Mouse (Mus musculus) MEL (cell line): ENCODE measurements at regions not wholly inside any gene's neighbourhood (a gene's known extent, or its start where the extent isn't known, plus 50 kb on each side); places are given as distances from the start of the nearest gene placed in this dataset.
A peak's percentile ranks its signal among the peaks of the same experiment; 100 is the strongest.

Source experiments
- DNase-seq: peaks from one replicate; pipeline ENCODE4 v3.0.0; 2011; ENCODE audit warnings: low read depth, low spot score
- H3K27ac ChIP-seq: 2 replicates; pipeline ENCODE4 v1.5.1; 2012; ENCODE audit warnings: low read depth, mild to moderate bottlenecking, control low read depth, low read length, moderate library complexity; ENCODE audit not compliant: control insufficient read depth
- H3K27me3 ChIP-seq, 2 experiments: fragments of 150-350 bp in 1 of 2; sonication (generic) in 1 of 2; 2 replicates each; pipeline ENCODE4 v1.6.1; 2012; ENCODE audit warnings: low read length in 2 of 2, mild to moderate bottlenecking in 2 of 2, improper control_type of control experiment in 1 of 2, moderate library complexity in 1 of 2; ENCODE audit not compliant: insufficient read depth in 2 of 2, control insufficient read depth in 1 of 2
- H3K36me3 ChIP-seq, 2 experiments: 2 replicates each; pipeline ENCODE4 v1.6.1; 2012 to 2014; ENCODE audit warnings: low read length in 2 of 2, improper control_type of control experiment in 1 of 2, inconsistent platforms in 1 of 2, mild to moderate bottlenecking in 1 of 2; ENCODE audit not compliant: insufficient read depth in 2 of 2, control insufficient read depth in 1 of 2
- H3K4me1 ChIP-seq, 2 experiments: fragments of 150-350 bp in 1 of 2; sonication (generic) in 1 of 2; 2 replicates each; pipeline ENCODE4 v1.6.1; 2012; ENCODE audit warnings: low read length in 2 of 2, improper control_type of control experiment in 1 of 2, mild to moderate bottlenecking in 1 of 2; ENCODE audit not compliant: insufficient read depth in 2 of 2, control insufficient read depth in 1 of 2
- H3K4me3 ChIP-seq, 2 experiments: fragments of 150-350 bp in 1 of 2; sonication (generic) in 1 of 2; 2 replicates each; pipeline ENCODE4 v1.5.1; 2012; ENCODE audit warnings: low read depth in 2 of 2, low read length in 2 of 2, mild to moderate bottlenecking in 2 of 2, moderate library complexity in 2 of 2, control low read depth in 1 of 2, improper control_type of control experiment in 1 of 2; ENCODE audit not compliant: control insufficient read depth in 1 of 2, insufficient read depth in 1 of 2
- H3K79me2 ChIP-seq: 2 replicates; pipeline ENCODE4 v1.6.1; 2012; ENCODE audit warnings: mild to moderate bottlenecking, low read length, moderate library complexity; ENCODE audit not compliant: control insufficient read depth, poor library complexity, insufficient read depth
- H3K9ac ChIP-seq: 2 replicates; pipeline ENCODE4 v1.6.1; 2012; ENCODE audit warnings: low read depth, mild to moderate bottlenecking, control low read depth, low read length, moderate library complexity; ENCODE audit not compliant: control insufficient read depth, poor library complexity, severe bottlenecking
- H3K9me3 ChIP-seq: fragments of 150-350 bp; sonication (generic); replicated peaks from 2 replicates; pipeline ENCODE4 v1.6.1; 2012; ENCODE audit warnings: mild to moderate bottlenecking, low read length, improper control_type of control experiment, moderate library complexity; ENCODE audit not compliant: insufficient read depth
- CHD2 ChIP-seq: IDR thresholded peaks from 2 replicates; pipeline ENCODE4 v1.6.1; 2011; ENCODE audit warnings: low read length, improper control_type of control experiment
- E2F4 ChIP-seq: IDR thresholded peaks from 2 replicates; pipeline ENCODE4 v1.6.1; 2011; ENCODE audit warnings: low read depth, low read length, improper control_type of control experiment, borderline replicate concordance
- EP300 ChIP-seq, 2 experiments: IDR thresholded peaks; 2 replicates each; pipeline ENCODE4 v1.6.1; 2011; ENCODE audit warnings: improper control_type of control experiment in 2 of 2, low read length in 2 of 2, low read depth in 1 of 2, mild to moderate bottlenecking in 1 of 2
- ETS1 ChIP-seq: IDR thresholded peaks from 2 replicates; pipeline ENCODE4 v1.6.1; 2012; ENCODE audit warnings: low read depth, mild to moderate bottlenecking, inconsistent platforms, low read length, improper control_type of control experiment, moderate library complexity
- GATA1 ChIP-seq: IDR thresholded peaks from 2 replicates; pipeline ENCODE4 v1.6.1; 2011; ENCODE audit warnings: low read depth, low read length, improper control_type of control experiment
- JUND ChIP-seq: IDR thresholded peaks from 2 replicates; pipeline ENCODE4 v1.6.1; 2011; ENCODE audit warnings: low read depth, mild to moderate bottlenecking, improper control_type of control experiment, low read length
- KAT2A ChIP-seq: conservative IDR thresholded peaks from 2 replicates; pipeline ENCODE4 v1.6.1; 2012; ENCODE audit warnings: low read depth, low read length, improper control_type of control experiment, inconsistent platforms
- MAFK ChIP-seq: IDR thresholded peaks from 2 replicates; pipeline ENCODE4 v1.6.1; 2011; ENCODE audit warnings: low read depth, mild to moderate bottlenecking, low read length, improper control_type of control experiment, borderline replicate concordance
- MAX ChIP-seq: IDR thresholded peaks from 2 replicates; pipeline ENCODE4 v1.6.1; 2011; ENCODE audit warnings: low read length, improper control_type of control experiment
- MAZ ChIP-seq: IDR thresholded peaks from 2 replicates; pipeline ENCODE4 v1.6.1; 2012; ENCODE audit warnings: low read depth, mild to moderate bottlenecking, inconsistent platforms, low read length, improper control_type of control experiment
- MYB ChIP-seq: IDR thresholded peaks from 2 replicates; pipeline ENCODE4 v1.6.1; 2011; ENCODE audit warnings: mild to moderate bottlenecking, low read depth, low read length, improper control_type of control experiment
- MYC ChIP-seq: IDR thresholded peaks from 2 replicates; pipeline ENCODE4 v1.6.1; 2011; ENCODE audit warnings: low read depth, mild to moderate bottlenecking, low read length, improper control_type of control experiment, moderate library complexity
- POLR2A ChIP-seq, 2 experiments: IDR thresholded peaks; 2 replicates each; pipeline ENCODE4 v1.6.1; 2011 to 2012; ENCODE audit warnings: low read length in 2 of 2, mild to moderate bottlenecking in 2 of 2, control low read depth in 1 of 2, improper control_type of control experiment in 1 of 2, low read depth in 1 of 2, moderate library complexity in 1 of 2; ENCODE audit not compliant: control insufficient read depth in 1 of 2, insufficient read depth in 1 of 2, poor library complexity in 1 of 2
- POLR2AphosphoS2 ChIP-seq: IDR thresholded peaks from 2 replicates; pipeline ENCODE4 v1.6.1; 2011; ENCODE audit warnings: low read length, improper control_type of control experiment
- POLR2AphosphoS5 ChIP-seq: IDR thresholded peaks from 2 replicates; pipeline ENCODE4 v1.6.1; 2012; ENCODE audit warnings: low read depth, borderline replicate concordance, mild to moderate bottlenecking, inconsistent platforms, low read length, moderate library complexity, mixed read lengths
- RCOR1 ChIP-seq: IDR thresholded peaks from 2 replicates; pipeline ENCODE4 v1.6.1; 2012; ENCODE audit warnings: low read depth, mild to moderate bottlenecking, inconsistent platforms, low read length, improper control_type of control experiment
- SMC3 ChIP-seq: IDR thresholded peaks from 2 replicates; pipeline ENCODE4 v1.6.1; 2011; ENCODE audit warnings: low read depth, low read length, improper control_type of control experiment
- USF2 ChIP-seq, 2 experiments: IDR thresholded peaks; 2 replicates each; pipeline ENCODE4 v1.6.1; 2011 to 2012; ENCODE audit warnings: improper control_type of control experiment in 2 of 2, low read length in 2 of 2, borderline replicate concordance in 1 of 2, inconsistent platforms in 1 of 2, low read depth in 1 of 2, mild to moderate bottlenecking in 1 of 2; ENCODE audit not compliant: insufficient read depth in 1 of 2
- ZC3H11A ChIP-seq: IDR thresholded peaks from 2 replicates; pipeline ENCODE4 v1.6.1; 2012; ENCODE audit warnings: low read depth, mild to moderate bottlenecking, inconsistent platforms, low read length, improper control_type of control experiment
- ZMIZ1 ChIP-seq: IDR thresholded peaks from 2 replicates; pipeline ENCODE4 v1.6.1; 2012; ENCODE audit warnings: low read depth, mild to moderate bottlenecking, inconsistent platforms, low read length, improper control_type of control experiment, moderate library complexity
- ZNF384 ChIP-seq: IDR thresholded peaks from 2 replicates; pipeline ENCODE4 v1.6.1; 2012; ENCODE audit warnings: low read depth, mild to moderate bottlenecking, inconsistent platforms, low read length, improper control_type of control experiment

- peaks cover 5 to 7% of the 10 kb centered on the region in 2 experiments; a peak in 3 of 4 replicates for H3K4me1 ChIP-seq
- H3K79me2 ChIP-seq: no peaks in the 10 kb centered on the region
- DNase-seq: no peak
- no peaks in the 10 kb centered on the region for H3K9me3 ChIP-seq
- TF ChIP-seq POLR2A (IDR thresholded peaks at IDR 0.05; ENCODE audit: control insufficient read depth in 1 of 2, insufficient read depth in 1 of 2, low read depth in 1 of 2, low read length in 2 of 2, poor library complexity in 1 of 2): no peak
- no peak for TF ChIP-seq ETS1
- no peak for TF ChIP-seq JUND
- TF ChIP-seq SMC3: no peak
- no peak for TF ChIP-seq POLR2AphosphoS5
- TF ChIP-seq GATA1: peak; percentile 55
- no peak for TF ChIP-seq CHD2
- TF ChIP-seq E2F4: no peak
- TF ChIP-seq KAT2A: no peak
- TF ChIP-seq ZMIZ1: no peak
- no peak for TF ChIP-seq MYC
- no peak for TF ChIP-seq USF2 (IDR thresholded peaks at IDR 0.05; ENCODE audit: borderline replicate concordance in 1 of 2, insufficient read depth in 1 of 2, low read depth in 1 of 2, low read length in 2 of 2)
- TF ChIP-seq MYB: no peak
- no peak for TF ChIP-seq MAZ
- no peak for TF ChIP-seq RCOR1
- TF ChIP-seq POLR2AphosphoS2: no peak
- no peak for TF ChIP-seq MAFK
- TF ChIP-seq ZC3H11A: no peak
- peak; percentile 82 for TF ChIP-seq ZNF384
- no peak for TF ChIP-seq MAX
- TF ChIP-seq EP300 (IDR thresholded peaks at IDR 0.05; ENCODE audit: low read depth in 1 of 2, low read length in 2 of 2): peak in 1 of 2 experiments; percentile 20; a peak in 1 of 4 replicates
- no peak overlapping the region for H3K27ac ChIP-seq
- H3K27me3 ChIP-seq: no peaks in the 10 kb centered on the region
- peaks cover 0 to 15% of the 10 kb centered on the region in 2 experiments; a peak in 2 of 4 replicates for H3K36me3 ChIP-seq
- H3K4me3 ChIP-seq: no peak overlapping the region
- H3K9ac ChIP-seq: no peak overlapping the region
These were observed 724.4 kb downstream of the Tpm3-rs7 start for GRCm38 (mm10) chr14:114038611-114039312.
